Mouse (Mus musculus) Patski (cell line): ENCODE data around the gene Rab5b. TPM values are rescaled to one million over a fixed set of nuclear protein-coding genes. Genes with fewer than 3 reads are reported as not detected.
"Not testable (repeated sequence)": the region's sequence is repeated elsewhere in the genome, so short reads cannot be mapped to it uniquely, and the experiment has no call there.

ENCODE experiments used
- ATAC-seq: fragments of 100-300 bp; one replicate; pipeline ENCODE4 v1.8.0; 2021
- CTCF ChIA-PET: fragments of 350-600 bp; sonication (Branson Sonifier 250); formaldehyde crosslinking; loops from one replicate; lab custom pipeline; 2022; ENCODE audit warnings: inconsistent platforms; lab: Charles Lee
- POLR2A ChIA-PET: fragments of 350-600 bp; sonication (Branson Sonifier 250); formaldehyde crosslinking; loops from one replicate; lab custom pipeline; 2022; ENCODE audit warnings: antibody characterized with exemption, inconsistent platforms; lab: Charles Lee
- DNase-seq: peaks from one replicate; pipeline ENCODE4 v3.0.0-alpha.2; 2011; ENCODE audit warnings: low read depth, low spot score
- H3K27me3 ChIP-seq: fragments of 371-371 bp; one replicate; pipeline ENCODE4 v1.5.1; 2021
- CTCF ChIP-seq: fragments of 100-300 bp; IDR thresholded peaks from one replicate; pipeline ENCODE4 v1.5.1; 2021
- in situ Hi-C: fragments of 300-500 bp; cut with MboI; formaldehyde crosslinking; loops from 3 replicates; pipeline ENCODE4 v1.11.1; 2018; ENCODE audit warnings: low pct_unique_long_range_greater_than_20kb, mixed read lengths
- polyA plus RNA-seq: library from polyadenylated mRNA; unstranded; gene quantifications from one replicate; pipeline ENCODE4 v1.2.3, GENCODE M21; 2021

The Rab5b gene
- polyA plus RNA-seq, 1 experiment from 2014 or later, result 93.3 TPM

GRCm38 (mm10) chr10:128646139-128647089 lies 49.6 kb downstream of the Rab5b start:
- ChIA-PET CTCF (interaction anchor here (1.3 kb wide), 1 partner anchor 21 kb away, joined by 4 read pairs; no protein-coding TSS in a partner anchor), POLR2A (no interaction called here)
- DNase-seq (no peak), ATAC-seq (no peak)
- in situ Hi-C loops, result no loop called here
- TF ChIP-seq CTCF, result no peak
- H3K27me3 ChIP-seq, result no peaks in the 10 kb centered on the region

GRCm38 (mm10) chr10:128645111-128646011 lies 50.7 kb downstream of the Rab5b start, which contains the start of gene Ikzf4:
Gene Ikzf4, minus strand, starts transcription at chr10:128645991.
- CTCF ChIA-PET, result interaction anchor here (1.4 kb wide), 1 partner anchor 9 kb away, joined by 3 read pairs; no protein-coding TSS in a partner anchor
- no peak for DNase-seq
- no peak for ATAC-seq

DNA sequence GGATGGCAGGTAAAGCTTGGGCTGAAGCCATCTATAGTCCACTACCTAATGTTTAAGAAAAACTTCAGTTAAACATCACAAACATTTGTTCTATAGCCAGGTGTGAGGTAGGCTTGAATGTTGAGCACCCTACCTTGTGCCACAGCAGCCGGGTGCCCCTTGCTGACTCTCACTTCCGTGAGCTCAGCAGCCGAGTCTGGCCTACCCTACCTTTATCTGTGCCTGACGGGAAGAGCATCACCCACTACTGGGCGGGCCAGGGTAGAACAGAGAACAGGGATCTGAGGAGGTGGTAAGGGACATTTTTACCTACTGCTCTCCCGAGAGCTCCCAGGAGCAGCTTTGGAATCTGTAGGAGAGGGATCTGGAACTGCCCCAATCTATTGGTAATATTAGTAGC lies 53.3 kb downstream of the Rab5b start:
- H3K27me3 ChIP-seq, result no peaks in the 10 kb centered on the region
- no peak for DNase-seq
- CTCF ChIA-PET, result interaction anchor here (1.1 to 1.5 kb wide), 3 partner anchors 9 to 33 kb away, joined by 3 to 6 read pairs (median 3); no protein-coding TSS in a partner anchor
- POLR2A ChIA-PET, result interaction anchor here (0.7 kb wide), 1 partner anchor 8 kb away, joined by 3 read pairs; no protein-coding TSS in a partner anchor
- in situ Hi-C loops, result no loop called here
- ATAC-seq, result no peak
- no peak for TF ChIP-seq CTCF

More at GRCm38 (mm10) chr10:128645111-128646011, 50.7 kb downstream of the Rab5b start, which contains the start of gene Ikzf4:
- in situ Hi-C loops, result no loop called here
- POLR2A ChIA-PET, result interaction anchor here (0.7 kb wide), 1 partner anchor 278 kb away, joined by 4 read pairs; the partner anchor contains the start of gene Bloc1s1
- no peaks in the 10 kb centered on the region for H3K27me3 ChIP-seq
- TF ChIP-seq CTCF, result no peak

DNA sequence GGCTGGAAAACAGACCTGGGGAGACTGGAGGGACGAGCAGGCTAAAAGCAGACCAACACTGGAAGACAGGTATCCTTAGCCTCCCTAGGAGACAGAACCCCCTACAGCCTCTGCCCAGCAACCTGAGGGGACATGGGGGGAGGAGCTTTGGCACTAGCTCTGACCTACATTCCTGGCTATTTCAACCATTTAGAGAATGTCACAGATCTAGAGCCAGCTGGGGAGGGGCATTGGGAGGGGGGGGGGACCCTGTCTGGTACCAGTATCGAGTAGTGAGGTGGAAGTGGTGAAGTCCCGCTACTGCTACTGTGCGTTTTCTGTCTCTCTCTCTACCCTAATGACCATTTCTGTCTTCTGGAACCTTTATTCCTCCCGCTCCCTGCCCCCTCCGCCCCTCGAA lies 54.2 kb downstream of the Rab5b start:
- ChIA-PET CTCF (no interaction called here), POLR2A (no interaction called here)
- H3K27me3 ChIP-seq, result no peaks in the 10 kb centered on the region
- ATAC-seq, result no peak
- in situ Hi-C loops, result no loop called here
- TF ChIP-seq CTCF, result no peak
- DNase-seq, result no peak

DNA sequence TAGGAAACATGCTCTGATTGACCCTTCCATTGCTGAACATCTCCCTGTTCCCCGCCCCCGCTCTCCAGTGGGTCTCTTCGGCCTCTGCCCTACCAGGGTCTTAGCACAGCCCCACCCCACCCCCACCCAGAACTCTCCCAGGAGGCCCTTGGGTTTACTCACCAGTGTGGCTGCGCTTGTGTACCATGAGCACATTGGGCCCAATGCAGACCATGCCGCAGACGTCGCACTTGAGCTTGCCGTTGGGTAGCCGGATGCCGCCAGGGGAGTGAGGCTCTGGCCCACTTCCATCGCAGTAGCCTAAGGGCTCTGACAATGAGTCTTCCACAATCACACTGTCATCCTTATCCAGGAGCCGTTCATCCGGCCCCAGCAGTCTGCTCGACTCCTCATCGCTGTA lies 55.2 kb downstream of the Rab5b start:
- H3K27me3 ChIP-seq, result no peaks in the 10 kb centered on the region
- TF ChIP-seq CTCF, result no peak
- DNase-seq (no peak), ATAC-seq (no peak)
- CTCF ChIA-PET, result no interaction called here
- POLR2A ChIA-PET, result no interaction called here
- in situ Hi-C loops, result no loop called here

- DNase-seq (no peak), ATAC-seq (no peak)
- ChIA-PET POLR2A (no interaction called here), CTCF (no interaction called here)
- H3K27me3 ChIP-seq, result no peaks in the 10 kb centered on the region
- TF ChIP-seq CTCF, result no peak
- in situ Hi-C loops, result no loop called here
Observed at GRCm38 (mm10) chr10:128639999-128640398, 56.1 kb downstream of the Rab5b start.

GRCm38 (mm10) chr10:128637011-128637410 lies 59.1 kb downstream of the Rab5b start:
- in situ Hi-C loops, result no loop called here
- ChIA-PET POLR2A (interaction anchor here (0.6 kb wide), 1 partner anchor 56 kb away, joined by 3 read pairs; no protein-coding TSS in a partner anchor), CTCF (no interaction called here)
- no peaks in the 10 kb centered on the region for H3K27me3 ChIP-seq
- TF ChIP-seq CTCF, result no peak
- DNase-seq (no peak), ATAC-seq (no peak)

DNA sequence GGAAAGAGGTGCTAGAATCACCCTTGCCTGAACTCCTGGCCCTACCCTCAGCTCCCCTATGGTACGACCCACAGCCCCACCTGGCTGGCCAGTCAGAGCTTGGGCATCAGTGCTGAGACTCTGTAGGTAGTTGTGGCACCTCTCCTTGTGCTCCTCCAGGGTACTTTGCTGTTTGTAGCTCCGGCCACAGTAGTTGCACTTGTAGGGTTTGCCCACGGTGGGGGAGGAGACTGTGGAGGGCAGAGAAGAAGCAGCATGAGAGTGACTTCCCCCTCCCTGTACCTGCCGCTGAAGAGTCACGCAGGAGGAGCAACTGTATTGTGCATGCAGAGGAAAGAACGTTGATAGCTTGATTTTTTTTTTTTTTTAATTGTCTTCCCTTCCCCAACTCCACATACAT lies 59.5 kb downstream of the Rab5b start:
- ChIA-PET CTCF (interaction anchor here (1.0 kb wide), 1 partner anchor 8 kb away, joined by 3 read pairs; no protein-coding TSS in a partner anchor), POLR2A (interaction anchor here (0.6 kb wide), 1 partner anchor 56 kb away, joined by 3 read pairs; no protein-coding TSS in a partner anchor)
- no peaks in the 10 kb centered on the region for H3K27me3 ChIP-seq
- ATAC-seq (no peak), DNase-seq (no peak)
- in situ Hi-C loops, result no loop called here
- TF ChIP-seq CTCF, result no peak

DNA sequence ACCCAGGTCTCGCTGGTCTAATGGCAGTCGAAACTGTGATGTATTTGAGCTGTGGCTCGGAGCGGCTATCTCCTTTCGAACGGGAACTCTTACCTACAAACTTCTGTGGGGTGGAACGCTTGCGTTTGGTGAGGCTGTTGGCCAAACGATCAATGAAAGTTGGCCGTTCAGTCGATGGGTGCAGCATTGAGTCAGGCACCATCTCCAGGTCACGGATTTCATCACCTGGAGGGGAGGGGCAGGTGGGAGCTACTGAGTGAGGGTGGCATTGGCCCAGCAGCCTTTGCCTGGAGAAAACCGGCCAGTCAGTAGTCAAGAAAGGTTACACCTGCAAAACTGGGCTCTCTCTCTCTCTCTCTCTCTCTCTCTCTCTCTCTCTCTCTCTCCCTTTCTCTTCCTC lies 60.4 kb downstream of the Rab5b start:
- ChIA-PET POLR2A (no interaction called here), CTCF (interaction anchor here (1.0 kb wide), 1 partner anchor 9 kb away, joined by 3 read pairs; no protein-coding TSS in a partner anchor)
- DNase-seq (no peak), ATAC-seq (no peak)
- no peak for TF ChIP-seq CTCF
- in situ Hi-C loops, result no loop called here
- H3K27me3 ChIP-seq, result no peaks in the 10 kb centered on the region

DNA sequence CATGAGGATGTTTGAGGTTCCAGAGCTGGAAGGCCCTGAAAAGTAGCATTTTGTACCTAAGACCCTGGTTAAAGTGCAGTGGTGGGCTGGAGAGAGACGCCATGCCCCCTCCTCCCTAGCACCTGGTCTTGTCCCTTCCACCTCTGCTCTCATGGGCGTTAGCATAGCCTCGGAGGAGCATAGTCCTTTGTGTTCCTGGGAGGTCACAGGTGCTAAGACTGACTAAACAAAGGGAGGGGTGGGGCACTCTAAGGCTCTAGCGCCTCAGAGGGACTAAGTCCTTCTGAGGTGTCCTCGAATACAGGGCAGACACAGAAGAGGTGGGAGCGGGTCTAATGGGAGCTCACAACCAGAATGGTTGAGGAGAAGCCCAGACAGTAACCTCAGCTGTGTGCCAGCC lies 64.5 kb downstream of the Rab5b start:
- ChIA-PET CTCF (interaction anchor here (0.8 kb wide), 1 partner anchor 12 kb away, joined by 3 read pairs; no protein-coding TSS in a partner anchor), POLR2A (no interaction called here)
- in situ Hi-C loops, result no loop called here
- ATAC-seq (no peak), DNase-seq (no peak)
- H3K27me3 ChIP-seq, result no peaks in the 10 kb centered on the region
- no peak for TF ChIP-seq CTCF

DNA sequence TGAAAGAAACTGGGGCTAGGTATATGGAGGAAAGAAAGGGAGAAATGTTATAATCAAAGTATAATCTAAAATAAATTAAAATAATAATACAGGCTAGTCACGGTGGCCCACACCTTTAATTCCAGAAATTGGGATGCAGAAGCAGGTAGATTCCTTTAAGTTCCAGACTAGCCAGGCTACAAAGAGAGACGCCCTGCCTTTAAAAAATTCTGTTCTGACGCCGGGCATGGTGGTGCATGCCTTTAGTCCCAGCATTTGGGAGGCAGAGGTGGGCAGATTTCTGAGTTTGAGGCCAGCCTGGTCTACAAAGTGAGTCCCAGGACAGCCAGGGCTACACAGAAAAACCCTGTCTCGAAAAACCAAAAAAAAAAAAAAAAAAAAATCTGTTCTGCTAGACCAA lies 65.8 kb downstream of the Rab5b start:
- POLR2A ChIA-PET, ATAC-seq, DNase-seq, H3K27me3 ChIP-seq, CTCF ChIA-PET, in situ Hi-C loops: not testable (repeated sequence)
